Mouse (Mus musculus) kidney, adult 2 months (tissue): Measurements from ENCODE around the gene Grin3a. TPM values are rescaled to one million over a fixed set of nuclear protein-coding genes. Genes with fewer than 3 reads are reported as not detected.

Source experiments
- DNase-seq: peaks from one replicate; pipeline ENCODE4 v3.0.0; 2021
- H3K27ac ChIP-seq: fragments of 200-500 bp; 2 replicates; pipeline ENCODE4 v1.5.1; 2012; ENCODE audit warnings: low read depth, low read length, control low read depth, inconsistent platforms; ENCODE audit not compliant: insufficient read depth
- H3K27me3 ChIP-seq: fragments of 200-500 bp; replicated peaks from 2 replicates; pipeline ENCODE4 v1.6.1; 2012; ENCODE audit warnings: mild to moderate bottlenecking, moderate library complexity, low read length, inconsistent platforms; ENCODE audit not compliant: control insufficient read depth, insufficient read depth
- H3K36me3 ChIP-seq: fragments of 200-500 bp; 2 replicates; pipeline ENCODE4 v1.6.1; 2012; ENCODE audit warnings: mild to moderate bottlenecking, moderate library complexity, low read length, inconsistent platforms; ENCODE audit not compliant: control insufficient read depth, insufficient read depth
- H3K4me1 ChIP-seq: fragments of 200-500 bp; 2 replicates; pipeline ENCODE4 v1.6.1; 2011; ENCODE audit warnings: low read length; ENCODE audit not compliant: control insufficient read depth, insufficient read depth
- H3K4me3 ChIP-seq: fragments of 200-500 bp; 2 replicates; pipeline ENCODE4 v1.5.1; 2011; ENCODE audit warnings: mild to moderate bottlenecking, low read depth, low read length, control low read depth; ENCODE audit not compliant: insufficient read depth
- CTCF ChIP-seq: fragments of 200-500 bp; conservative IDR thresholded peaks from 2 replicates; pipeline ENCODE4 v1.5.1; 2011; ENCODE audit warnings: low read depth, mild to moderate bottlenecking, control low read depth, low read length, moderate library complexity, mixed read lengths; ENCODE audit not compliant: insufficient read depth, insufficient read length
- POLR2A ChIP-seq: fragments of 200-500 bp; IDR thresholded peaks from one replicate; pipeline ENCODE4 v1.6.1; 2011; ENCODE audit warnings: low read depth, low read length, control low read depth
- WGBS: fragments of 180-500 bp; shearing (Covaris S2); methylation state at CpG from one replicate; pipeline ENCODE4 v1.1.7; 2018; 5-methylcytosine and 5-hydroxymethylcytosine counted together
- polyA plus RNA-seq: library from polyadenylated mRNA; depleted of rRNA; stranded (reverse); fragments of >200 nt; gene quantifications from 2 replicates; pipeline ENCODE4 v1.2.3, GENCODE M21; 2012

Grin3a gene
- polyA plus RNA-seq, 1 experiment = 0.14 TPM

DNA sequence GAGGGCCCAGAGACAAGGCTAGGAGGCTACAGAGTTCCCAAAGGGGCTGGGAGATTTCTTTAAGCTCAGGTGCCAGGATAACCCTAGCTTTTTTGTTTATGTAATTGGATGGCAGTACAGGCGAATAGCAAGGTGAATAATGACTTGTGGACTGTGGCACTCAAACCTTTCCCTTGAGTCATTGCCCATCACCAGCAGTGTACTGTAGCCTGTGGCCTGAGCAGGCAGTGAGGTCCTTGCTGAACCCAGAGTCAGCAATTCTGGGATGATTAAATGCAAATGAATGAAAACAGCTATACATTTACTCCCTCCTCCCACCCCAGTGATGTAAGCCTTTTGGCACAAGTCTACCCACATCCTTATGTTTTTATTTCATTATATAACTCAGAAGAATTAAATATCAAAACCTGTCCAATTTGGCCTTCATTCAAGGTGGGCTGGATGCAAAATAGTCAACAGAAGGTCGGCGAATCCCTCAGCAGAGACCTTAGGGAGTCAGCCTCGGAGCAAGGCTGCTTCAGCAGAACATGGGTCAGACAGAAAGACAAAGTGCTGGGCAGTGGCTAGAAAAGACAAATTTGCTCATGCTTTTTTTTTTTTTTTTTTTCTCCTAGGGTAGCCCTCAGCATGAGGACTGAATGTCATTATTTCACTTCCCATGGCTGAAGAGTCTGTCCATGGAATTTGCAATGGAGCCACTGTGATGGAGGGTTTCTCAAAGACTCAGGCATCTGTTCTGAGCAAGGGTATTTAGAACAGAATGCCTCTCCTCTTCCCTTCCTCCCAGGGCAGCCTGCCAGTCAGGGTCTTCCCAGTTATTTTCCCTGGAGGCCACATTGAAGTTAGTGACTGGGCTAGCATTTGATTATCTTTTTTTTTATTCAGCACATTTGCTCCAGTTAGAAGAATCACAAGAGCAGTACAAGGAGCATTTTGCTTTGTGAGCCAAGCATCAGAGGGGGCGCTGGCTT, 104.5 kb downstream of the Grin3a start:
- Histone ChIP-seq H3K27ac (no peak overlapping the region), H3K4me1 (no peaks in the 10 kb centered on the region), H3K4me3 (no peak overlapping the region), H3K27me3 (no peaks in the 10 kb centered on the region), H3K36me3 (no peaks in the 10 kb centered on the region)
- 76% methylated on average over 5 of the region's 5 CpGs for WGBS
- DNase-seq = no peak
- TF ChIP-seq POLR2A (no peak), CTCF (no peak)

DNA sequence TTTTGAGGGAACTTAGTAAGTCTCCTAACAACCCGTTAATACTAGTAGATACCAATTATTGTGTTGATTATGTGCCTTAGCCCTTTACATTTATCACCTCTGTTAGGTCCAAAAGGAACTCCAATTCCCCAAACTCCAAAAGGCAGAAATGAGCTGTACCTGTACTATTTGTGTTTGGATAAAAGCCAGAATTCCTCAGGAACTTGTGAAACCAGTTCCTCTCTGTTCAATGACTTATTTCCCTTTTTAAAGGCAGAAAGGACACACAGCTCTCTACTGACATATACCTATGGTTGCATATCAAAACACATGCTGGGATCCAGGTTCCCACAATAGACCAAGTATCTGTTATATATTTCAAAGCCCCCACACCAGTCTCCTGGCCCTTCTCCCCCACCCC, 106.0 kb downstream of the Grin3a start:
- Histone ChIP-seq H3K4me3 (no peak overlapping the region), H3K27me3 (no peaks in the 10 kb centered on the region), H3K27ac (no peak overlapping the region; the same call in 1 of the 2 replicates), H3K4me1 (no peaks in the 10 kb centered on the region), H3K36me3 (no peaks in the 10 kb centered on the region)
- 75% methylated on average over 1 of the region's 1 CpGs for WGBS
- peak; percentile 50 for DNase-seq
- no peak for TF ChIP-seq POLR2A
- no peak for TF ChIP-seq CTCF

DNA sequence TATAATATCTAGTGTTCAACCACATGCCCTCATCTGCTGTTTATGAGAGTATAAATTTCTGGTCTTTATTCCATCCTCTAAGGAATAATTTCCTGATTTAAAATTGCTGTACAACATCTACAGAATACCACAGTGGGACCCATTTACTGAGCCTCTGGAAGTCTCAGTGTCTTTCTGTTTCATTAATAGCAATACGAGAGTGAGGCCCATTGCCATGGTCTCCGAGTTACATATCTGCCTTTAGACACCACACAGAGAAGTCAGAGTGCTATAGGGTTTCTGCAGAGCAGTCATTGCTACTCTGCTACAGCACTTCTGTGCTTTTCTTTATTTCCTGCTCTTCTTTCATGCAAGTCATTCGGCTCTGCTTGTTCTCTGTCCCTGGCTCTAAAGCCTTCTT, 116.2 kb downstream of the Grin3a start:
- H3K36me3 ChIP-seq = no peaks in the 10 kb centered on the region
- WGBS = 85% methylated on average over 3 of the region's 3 CpGs
- no peaks in the 10 kb centered on the region for H3K27me3 ChIP-seq
- DNase-seq = no peak
- H3K4me3 ChIP-seq = no peak overlapping the region
- TF ChIP-seq POLR2A (no peak), CTCF (no peak)
- H3K4me1 ChIP-seq = no peaks in the 10 kb centered on the region
- H3K27ac ChIP-seq = no peak overlapping the region

DNA sequence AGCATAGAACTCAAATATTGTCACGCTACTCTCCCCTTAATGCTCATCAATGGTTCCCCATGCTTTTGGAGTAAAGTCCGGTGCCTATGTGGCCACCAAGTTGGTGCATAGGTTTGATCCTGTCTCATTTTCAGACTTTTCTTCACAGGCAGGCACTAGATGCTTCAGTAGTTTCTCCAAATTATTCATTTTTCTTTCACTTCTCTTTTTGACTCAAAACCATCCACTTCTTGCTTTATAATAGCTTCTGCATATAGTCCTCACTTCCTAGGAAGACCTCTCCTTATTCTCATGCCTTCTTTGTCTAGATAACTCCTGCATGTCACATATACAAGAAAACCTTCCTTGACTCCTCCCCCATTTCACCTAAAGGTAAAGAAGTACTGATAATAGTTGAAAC, 121.6 kb downstream of the Grin3a start:
- Histone ChIP-seq H3K27ac (no peak overlapping the region), H3K4me3 (no peak overlapping the region), H3K27me3 (no peaks in the 10 kb centered on the region), H3K36me3 (no peaks in the 10 kb centered on the region), H3K4me1 (no peaks in the 10 kb centered on the region)
- no peak for DNase-seq
- 93% methylated on average over 2 of the region's 2 CpGs for WGBS
- TF ChIP-seq CTCF = no peak
- TF ChIP-seq POLR2A = no peak

DNA sequence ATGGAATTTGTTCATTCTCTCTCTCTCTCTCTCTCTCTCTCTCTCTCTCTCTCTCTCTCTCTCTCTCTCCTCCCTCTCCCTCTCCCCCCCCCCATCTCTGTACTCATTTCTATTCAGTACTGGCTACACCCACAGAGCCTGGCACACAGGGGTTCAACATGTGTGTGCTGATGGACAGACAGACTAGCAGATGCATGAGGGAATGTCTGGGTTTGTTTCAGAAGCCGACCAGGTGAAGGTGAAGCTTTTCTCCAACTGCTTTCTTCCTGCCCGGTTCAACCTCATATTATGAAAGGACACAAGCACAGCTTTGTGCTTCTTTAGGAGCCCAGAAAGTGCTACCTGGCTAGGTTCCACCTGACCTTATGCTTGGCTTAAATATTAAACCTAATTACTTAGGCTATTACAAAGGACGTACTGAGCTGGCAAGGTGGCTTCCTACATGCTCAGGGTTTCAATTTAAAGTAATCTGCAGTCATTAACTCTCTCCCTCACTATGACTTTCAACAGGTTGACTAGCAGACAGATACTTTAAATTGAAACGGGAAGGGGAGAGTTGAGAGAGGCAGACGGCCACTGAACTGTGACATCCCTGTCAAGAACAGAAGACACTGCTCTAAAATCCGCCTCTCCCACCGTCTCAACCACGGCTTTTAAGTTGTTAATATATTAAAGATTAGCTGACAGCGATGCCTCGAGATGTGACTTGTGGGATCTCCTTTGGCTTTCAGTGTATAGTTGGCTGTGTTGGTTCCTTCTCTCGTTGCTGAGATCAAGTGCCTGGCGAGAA, 153.9 kb downstream of the Grin3a start:
- H3K27me3 ChIP-seq = no peaks in the 10 kb centered on the region
- no peak overlapping the region for H3K27ac ChIP-seq
- DNase-seq = peak; percentile 83
- peaks cover 5% of the 10 kb centered on the region; the same call in 1 of the 2 replicates for H3K4me1 ChIP-seq
- no peaks in the 10 kb centered on the region for H3K36me3 ChIP-seq
- no peak overlapping the region for H3K4me3 ChIP-seq
- no peak for TF ChIP-seq CTCF
- TF ChIP-seq POLR2A = no peak
- whole genome bisulfite sequencing = 34% methylated on average over 12 of the region's 12 CpGs

DNA sequence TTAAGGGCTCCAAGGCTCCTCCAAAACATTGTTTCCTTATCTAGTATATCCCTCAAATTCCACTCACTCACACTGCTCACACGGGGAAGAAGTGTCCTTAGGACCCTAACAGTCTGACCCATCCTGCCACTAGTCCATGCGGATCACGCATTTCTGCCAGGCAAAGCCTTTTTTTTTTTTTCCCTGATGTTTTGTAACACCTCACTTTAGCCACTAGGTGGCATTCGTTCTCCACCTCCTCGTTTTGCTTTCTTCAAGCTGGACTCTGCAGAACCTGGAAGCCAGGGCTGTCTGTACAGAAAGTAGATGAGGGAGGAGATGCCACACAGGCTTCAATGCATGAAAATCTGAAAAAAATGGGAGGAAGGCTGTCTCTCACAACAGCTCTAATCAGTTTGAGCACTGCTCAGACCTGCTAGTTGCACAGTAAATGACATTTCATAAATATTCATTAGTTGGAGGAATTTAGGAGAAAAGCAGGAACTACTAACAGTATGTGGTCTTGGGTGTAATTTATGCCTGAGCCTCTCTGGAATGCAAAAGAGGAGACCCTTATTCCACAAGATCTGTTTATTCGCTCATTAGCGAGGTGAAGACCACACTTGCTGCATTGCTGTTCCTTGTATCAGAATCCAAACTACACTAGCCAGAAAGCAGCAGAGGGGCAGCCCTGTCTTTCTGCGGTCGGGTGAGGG, 156.8 kb downstream of the Grin3a start:
- H3K4me3 ChIP-seq = no peak overlapping the region
- no peaks in the 10 kb centered on the region for H3K36me3 ChIP-seq
- no peaks in the 10 kb centered on the region; the same call in 1 of the 2 replicates for H3K27me3 ChIP-seq
- WGBS = 21% methylated on average over 9 of the region's 9 CpGs
- TF ChIP-seq CTCF = peak; percentile 68
- no peak for TF ChIP-seq POLR2A
- H3K27ac ChIP-seq = no peak overlapping the region
- peaks cover 5% of the 10 kb centered on the region; the same call in 1 of the 2 replicates for H3K4me1 ChIP-seq
- peak; percentile 51 for DNase-seq

DNA sequence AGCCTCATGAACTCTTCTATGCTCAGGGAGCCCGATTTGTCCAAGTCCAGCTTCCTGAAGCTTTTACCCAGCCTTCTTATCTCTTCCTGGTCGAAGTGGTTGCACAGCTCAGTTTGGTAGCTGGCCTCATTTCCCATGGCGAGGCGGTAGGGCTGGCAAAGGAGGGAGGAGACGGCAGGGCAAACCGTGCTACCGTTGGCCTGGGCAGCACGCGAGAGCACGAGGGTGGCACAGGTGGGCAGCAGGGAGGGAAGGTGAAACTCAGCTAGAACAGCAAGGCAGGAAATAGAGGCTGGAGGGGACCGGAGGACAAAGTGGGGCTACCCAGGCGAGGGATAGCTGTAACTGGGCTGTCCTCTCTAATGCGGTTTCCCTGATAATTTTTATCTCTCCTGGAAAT, 163.7 kb downstream of the Grin3a start, which contains the start of gene Ppp3r2:
Gene Ppp3r2, minus strand, starts transcription at position 213 of the 400 bp plus-strand sequence.
- TF ChIP-seq POLR2A = no peak
- no peak for TF ChIP-seq CTCF
- 86% methylated on average over 13 of the region's 13 CpGs for WGBS
- Histone ChIP-seq H3K4me1 (no peaks in the 10 kb centered on the region), H3K4me3 (no peak within 1 kb of the TSS), H3K27me3 (no peaks in the 10 kb centered on the region; the same call in 1 of the 2 replicates), H3K27ac (no peak within 1 kb of the TSS), H3K36me3 (no peaks in the 10 kb centered on the region)
- DNase-seq = no peak
